Mouse (Mus musculus): Measurements from ENCODE around the gene Ankrd50.

Ankrd50 gene

DNA sequence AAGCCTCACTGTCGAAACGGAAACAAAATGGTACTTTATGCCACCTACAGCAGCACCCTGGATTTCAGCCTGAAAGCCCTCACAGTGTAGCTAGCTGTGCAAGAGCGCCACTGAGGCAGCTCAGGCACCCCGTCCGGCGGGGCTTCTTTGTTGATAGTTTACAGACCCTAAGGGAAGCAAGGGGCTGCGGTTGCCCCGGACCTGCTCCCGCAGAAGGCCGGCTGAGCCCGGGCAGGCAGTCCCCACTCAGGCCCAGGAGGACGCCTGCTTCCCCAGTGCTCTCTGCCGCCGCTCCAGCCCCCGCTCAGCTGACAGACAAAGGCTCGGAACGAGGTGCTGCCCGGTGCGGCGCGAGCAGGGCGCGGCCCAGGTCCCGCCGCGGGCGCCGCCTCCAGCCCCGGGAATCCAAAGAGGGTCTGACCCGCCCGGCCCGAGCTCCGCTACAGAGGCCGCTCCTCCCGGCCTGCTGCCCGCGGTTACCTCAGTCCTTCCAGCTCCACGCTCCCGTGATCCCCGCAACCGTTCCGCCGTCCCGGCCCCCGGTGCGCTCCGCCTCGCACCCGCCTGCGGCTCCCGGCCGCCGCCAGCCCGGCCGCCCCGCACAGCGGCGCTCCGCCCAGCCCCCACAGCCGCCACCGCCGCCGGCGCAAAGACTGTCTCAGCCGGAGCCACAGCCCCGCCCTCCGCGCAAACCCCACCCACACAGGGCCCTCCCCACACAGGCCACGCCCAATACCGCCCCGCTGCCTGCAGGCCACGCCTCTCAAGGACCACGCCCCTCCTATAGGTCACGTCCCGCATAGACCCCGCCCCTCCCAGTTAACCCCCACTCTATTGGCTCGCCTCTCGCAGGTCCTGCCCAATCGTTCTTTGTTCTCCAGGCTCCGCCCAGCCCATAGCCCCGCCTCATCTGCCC, at the start of gene Ankrd50:
Gene Ankrd50 (minus strand): TSS at position 654 of the 916 bp plus-strand sequence.
- DNase-seq (ENCODE audit: low read depth) = peak; percentile 93

DNA sequence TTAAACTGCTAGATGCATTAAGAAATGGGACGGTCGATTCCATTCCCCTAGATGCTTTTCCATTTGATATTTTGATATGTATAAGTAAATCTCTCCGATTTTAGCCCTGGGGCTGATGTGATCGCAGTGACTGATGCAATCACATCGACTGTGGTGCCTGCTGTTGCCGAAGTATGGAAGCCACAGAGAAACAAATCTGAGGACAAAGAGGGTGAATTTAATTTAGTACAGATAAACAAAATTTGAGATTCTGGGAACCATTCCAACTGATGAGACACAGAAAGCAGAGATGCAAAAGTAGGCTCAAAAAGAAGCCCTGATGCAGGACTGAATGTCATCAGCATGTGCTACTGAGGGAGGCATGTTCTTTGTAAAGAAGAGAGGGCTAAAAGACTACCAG, 49.6 kb upstream of the Ankrd50 start:
- no peak for DNase-seq (ENCODE audit: low read depth)

DNA sequence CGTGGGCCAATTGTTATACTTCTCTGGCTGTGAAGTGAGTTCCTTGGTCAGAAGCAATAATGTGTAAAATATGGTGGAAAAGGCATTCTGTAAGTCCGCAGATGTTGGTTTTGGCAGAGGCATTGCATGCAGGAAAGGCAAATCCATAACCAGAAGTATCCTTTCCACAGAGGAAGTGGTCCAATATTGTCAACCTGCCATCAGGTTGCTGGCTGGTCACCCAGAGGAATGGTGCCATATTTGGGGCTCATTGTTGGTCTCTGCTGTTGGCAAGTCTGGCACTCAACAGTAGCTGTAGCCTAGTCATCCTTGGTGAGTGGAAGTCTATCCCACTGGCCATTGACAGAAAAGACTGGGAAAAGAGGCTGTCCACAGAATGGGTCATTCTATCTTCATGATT, 35.8 kb upstream of the Ankrd50 start:
- no peak for DNase-seq (ENCODE audit: low read depth)

DNA sequence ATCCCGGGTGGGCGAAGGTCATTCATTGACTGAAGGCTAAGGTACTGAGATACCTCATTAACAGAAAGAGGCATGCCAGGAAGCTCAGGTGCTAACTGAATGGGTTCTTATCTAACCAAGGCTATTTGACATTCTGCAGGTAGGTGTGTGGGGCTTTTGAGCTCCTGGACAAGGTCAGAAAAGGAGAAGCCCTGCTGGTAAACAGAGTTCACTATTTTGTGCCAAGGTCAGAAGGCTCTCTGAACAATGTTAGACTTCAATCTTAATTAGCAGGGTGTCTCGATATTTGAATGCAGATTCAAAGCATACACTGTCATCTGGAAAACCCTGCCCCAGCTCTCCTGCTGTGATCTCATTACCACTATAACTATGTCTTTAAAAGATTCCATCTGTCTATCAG, 35.3 kb upstream of the Ankrd50 start:
- no peak for DNase-seq (ENCODE audit: low read depth)

DNA sequence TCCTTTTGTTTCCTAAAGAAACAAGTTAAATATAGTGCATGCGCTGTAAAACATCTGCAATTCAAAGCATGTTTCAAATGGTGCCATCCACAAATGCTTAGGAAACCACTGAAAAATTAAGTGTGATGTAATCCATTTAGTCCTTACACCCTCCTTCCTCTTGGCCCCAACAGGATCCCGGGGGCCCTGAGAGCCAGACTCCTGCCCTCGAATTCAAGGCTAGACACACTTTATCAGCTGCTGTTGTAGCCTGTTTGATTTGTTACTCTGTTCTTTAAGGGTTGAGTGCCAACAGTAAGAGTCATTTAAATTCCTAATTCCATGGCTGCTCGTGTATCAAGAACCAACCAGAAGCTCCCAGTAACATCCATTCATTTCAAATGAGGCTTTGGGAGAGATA, 19.0 kb upstream of the Ankrd50 start:
- DNase-seq (ENCODE audit: low read depth) = no peak

DNA sequence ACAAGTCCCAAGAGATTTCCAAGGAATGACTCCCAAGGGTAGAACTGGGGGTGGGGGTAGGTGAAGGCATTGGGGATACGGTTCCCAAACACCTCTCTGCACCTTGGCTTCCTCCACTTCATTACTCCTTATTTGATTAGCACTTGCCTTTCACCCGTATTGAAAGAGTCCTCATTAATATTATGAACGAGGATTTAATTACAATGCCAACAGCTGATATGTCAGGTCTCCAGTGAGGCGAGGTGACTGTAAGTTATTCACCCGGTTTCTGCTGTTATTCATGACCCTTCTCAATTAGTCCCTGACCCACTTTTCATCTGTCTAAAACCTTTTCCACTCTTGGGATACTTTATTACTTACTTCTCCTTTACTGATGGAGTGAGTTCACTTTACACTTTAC, 17.5 kb upstream of the Ankrd50 start:
- no peak for DNase-seq (ENCODE audit: low read depth)

DNA sequence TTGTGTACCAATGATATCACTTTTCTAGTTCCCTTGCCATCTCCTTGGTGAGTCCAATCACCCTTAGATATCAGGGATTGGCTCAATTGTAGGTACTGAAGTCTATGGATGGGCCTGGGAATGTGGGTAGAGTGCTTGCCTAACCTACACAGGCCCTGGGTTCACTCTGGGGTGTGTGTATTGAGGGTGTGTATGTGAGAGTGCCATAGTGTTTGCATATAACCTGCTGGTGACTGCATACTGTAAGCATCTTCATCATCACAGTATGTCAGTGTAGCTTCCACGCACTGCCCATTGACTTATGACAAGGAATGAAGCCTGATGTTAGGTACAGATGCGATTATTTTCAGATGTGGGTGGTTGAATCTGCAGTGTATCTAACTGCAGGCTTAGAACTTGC, 17.1 kb upstream of the Ankrd50 start:
- DNase-seq (ENCODE audit: low read depth) = no peak

DNA sequence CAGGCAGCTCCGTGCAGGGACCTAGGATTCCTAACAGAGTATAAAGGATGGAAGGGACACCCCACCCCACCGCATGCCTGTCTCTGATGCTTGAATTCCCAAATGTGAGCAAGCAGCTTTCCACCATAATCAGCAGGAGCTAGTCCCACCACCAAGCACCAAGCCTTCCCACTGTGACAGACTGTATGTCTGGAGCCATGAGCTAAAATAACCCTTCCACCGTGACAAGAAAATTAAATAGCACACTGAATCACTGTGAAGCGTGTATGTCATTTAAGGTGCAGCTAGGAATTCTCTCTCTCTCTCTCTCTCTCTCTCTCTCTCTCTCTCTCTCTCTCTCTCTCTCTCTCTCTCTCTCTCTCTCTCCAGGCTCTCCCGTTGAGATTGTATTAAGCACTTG, 16.7 kb upstream of the Ankrd50 start:
- DNase-seq (ENCODE audit: low read depth) = no peak

DNA sequence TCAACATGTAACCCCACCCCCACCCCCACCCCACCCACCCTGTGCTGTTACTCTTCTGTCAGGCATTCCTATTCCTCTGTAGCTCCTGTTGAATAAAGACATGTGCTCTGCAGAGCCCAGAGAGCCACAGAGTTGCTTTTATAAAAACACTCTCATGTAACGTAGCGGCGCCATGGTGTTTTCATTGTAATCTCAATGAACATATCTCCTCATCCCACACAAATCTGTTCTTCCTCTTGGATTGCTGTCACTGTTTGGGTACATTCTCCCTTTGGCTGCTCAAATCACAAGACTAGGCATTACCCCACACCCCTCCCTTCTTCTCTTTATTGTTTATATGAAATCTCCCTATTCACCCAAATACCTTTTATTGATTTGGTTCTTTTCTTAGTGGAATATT, 13.9 kb upstream of the Ankrd50 start:
- DNase-seq (ENCODE audit: low read depth) = no peak

DNA sequence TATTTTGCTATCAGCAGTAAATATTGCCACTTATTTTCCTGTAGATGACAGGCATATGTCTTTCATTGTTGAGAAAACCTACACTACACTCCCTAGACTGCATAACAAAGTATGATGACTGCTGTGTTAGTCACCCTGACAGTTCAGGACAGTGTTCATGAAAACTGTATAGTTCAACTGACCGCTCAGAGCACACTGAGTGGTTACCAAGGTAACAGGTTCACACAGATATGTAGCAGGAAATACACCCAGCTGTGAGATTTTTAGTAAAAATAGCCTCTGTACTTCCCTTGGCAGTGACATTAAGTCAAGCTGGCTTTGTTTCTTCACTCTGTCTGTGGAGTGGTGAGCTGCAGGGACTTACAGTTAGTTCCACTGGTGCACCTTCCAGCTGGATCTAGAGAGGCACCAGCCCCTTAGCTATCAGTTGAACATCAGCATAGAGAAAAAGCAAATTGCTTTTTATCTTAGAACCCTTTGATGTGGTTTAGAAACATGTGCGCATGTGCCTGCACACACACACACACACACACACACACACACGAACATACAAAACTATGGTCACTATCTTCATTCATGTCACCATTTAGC, 12.2 kb upstream of the Ankrd50 start:
- no peak for DNase-seq (ENCODE audit: low read depth)

DNA sequence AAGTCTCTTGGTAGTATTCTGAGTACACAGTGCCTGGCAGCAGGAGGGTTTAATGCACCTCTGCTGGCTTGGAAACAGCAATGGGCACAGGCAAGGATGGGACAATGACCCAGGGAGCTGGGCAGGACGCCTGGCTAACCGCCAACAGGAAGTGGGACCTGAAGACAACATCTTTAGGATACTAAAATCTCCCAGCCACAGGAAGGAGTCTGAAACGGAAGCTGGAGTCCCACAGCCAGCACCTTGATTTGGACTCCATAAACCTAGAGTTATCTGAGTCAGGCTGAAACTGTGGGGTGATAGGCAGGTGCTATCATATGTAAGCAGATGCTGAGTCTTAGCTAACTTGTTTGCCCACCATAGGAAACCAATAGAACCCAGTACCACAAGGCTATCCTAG, 7.1 kb upstream of the Ankrd50 start:
- DNase-seq (ENCODE audit: low read depth) = no peak

DNA sequence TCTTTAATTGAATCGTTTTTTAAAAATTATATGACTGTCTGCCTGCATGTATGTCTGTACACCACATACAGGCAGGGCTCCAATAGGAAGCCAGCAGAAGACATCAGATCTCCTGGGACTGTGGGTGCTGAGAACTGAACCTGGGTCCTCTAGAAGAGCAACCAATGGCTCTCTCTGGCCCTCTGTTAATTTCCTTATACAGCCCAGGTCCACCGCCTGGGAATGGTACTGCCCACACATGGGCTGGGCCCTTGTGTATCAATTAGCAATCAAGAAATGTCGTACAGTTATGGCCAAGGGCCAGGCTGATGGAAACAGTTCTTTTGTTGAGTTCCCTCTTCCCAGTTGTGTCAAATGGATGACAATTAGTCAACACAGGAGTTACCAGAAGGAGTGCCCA, 6.6 kb upstream of the Ankrd50 start:
- DNase-seq (ENCODE audit: low read depth) = no peak

DNA sequence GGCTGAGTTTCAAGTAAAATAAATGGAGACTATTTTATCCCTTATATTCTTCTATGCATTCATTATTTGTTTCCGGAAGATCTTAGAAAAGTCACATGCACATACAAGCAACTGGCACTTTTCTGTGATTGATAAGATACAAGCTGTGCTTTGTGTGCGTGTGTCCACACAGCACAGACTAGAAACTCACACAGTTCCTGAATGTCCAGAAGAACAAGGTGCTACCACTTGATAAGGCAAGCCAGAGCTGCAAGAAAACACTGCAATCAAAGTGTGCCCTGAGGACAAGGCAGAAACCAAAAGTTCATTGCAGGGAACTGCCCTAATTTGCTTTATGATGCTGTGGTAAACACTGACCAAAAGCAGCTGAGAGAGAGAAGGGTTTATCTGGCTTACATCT, 6.1 kb upstream of the Ankrd50 start:
- DNase-seq (ENCODE audit: low read depth) = no peak

DNA sequence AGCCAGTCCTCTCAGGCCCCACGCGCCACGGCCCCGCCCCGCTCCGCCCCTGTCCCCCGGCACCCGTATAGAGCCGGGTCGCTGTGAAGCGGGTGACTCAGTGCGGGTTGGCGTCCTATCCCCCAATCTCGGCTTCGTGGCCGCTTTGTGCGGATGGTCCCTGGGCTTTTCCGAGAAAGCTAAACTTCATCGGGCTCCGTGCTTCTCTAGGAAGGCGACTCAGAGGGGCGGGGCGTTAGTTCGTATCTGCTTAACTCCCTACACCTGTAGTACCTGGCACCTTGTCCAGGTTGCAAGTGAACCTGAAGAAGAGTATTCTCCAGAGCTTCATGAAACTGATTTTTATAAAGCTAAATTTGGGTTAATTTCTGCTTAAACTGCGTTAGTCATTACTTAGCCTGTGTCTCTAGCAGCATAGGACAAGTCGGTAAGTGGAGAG, 482 bp upstream of the Ankrd50 start:
- DNase-seq (ENCODE audit: low read depth) = no peak

DNA sequence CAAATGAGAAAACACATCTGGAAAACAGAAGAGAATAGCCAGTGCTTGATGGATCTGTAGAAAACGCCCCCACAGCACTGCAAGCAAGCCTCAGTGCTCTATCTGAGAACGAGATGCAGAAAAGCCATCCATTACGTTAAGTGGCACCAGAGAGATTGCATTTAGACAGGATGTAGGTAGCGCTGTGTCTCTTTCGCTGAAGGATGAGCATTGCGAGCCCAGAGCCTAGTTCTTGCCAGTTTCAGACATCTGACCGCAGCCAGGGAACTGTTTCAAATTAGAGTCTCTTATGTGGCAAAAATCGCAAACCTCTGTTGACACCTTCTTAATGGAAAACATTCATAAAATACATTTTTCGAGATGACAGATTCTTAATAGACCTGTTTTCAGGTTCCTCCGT, 1.1 kb downstream of the Ankrd50 start:
- no peak for DNase-seq (ENCODE audit: low read depth)

DNA sequence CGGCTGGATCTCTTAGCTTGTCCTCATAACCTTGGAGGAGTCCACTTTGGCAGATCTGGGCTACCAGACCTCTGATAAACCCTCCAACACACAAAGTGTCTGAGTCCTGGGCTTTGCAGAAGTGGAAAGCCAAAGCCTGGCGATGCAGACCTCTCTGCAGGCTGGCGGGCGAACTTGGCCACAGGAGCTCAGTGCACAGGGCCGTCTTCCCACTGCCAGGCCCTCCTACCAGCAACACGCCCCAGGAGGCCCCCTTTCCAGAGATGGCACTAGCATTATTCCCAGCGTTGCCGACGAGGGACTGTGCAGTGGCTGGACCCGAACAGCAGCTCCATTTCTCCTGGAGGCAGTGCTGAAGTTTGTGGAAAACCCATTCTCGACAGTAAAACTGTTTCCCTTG, 1.9 kb downstream of the Ankrd50 start:
- DNase-seq (ENCODE audit: low read depth) = no peak

DNA sequence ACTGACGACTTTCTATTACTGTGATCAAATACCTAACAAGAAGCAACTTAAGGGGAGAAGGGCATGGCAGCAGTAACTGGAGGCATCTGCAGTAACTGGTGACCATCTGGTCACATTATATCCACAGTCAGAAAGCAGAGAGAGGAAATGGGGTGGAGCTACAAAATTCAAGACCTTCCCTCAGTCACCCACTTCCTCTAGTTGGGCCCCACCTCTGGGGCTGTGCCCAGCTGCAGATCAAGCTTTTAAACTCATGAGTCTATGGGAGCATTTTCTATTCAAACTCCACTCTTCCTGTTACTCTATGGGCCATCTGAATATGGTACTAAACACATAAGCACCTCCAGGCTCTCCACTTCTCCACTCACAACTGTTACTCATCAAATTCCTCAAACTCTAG, 3.5 kb downstream of the Ankrd50 start:
- no peak for DNase-seq (ENCODE audit: low read depth)

DNA sequence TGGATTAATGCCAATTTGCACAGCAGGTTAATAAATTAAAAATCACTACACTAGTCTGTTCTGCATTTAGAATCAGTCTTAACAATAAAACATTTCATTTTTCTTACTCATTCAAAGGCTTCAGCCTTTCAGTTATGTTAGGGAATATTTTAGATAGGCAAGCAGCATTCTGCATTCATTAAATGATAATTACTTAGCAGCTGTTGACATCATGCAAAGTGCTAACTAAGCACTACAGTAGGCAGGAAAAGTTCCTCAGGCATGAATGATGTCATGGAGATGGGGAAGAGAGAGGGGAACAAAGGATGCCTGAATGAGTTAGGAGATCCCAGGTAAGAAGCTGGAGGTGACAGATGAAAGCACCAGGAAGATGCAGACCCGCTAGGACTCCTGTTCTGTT, 6.7 kb downstream of the Ankrd50 start:
- DNase-seq (ENCODE audit: low read depth) = no peak

DNA sequence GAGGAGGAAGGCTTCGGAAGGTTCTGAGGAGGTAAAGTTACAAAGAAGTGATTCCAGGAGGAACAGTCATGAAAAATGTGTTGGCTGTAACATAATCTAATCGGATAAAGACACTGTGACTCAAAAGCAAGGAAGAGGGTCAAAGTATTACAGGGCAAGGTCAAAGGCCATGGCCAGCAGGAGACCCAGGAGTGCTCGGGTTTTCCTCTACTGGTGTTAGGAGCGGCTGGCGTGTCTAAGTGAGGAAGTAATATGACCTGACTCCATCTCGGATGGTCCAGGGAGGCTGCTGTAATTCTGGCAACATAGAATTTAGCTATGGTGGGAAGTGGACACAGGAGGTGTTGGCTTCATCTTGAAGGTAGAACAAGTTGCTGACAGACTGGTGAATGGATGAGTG, 9.1 kb downstream of the Ankrd50 start:
- no peak for DNase-seq (ENCODE audit: low read depth)

DNA sequence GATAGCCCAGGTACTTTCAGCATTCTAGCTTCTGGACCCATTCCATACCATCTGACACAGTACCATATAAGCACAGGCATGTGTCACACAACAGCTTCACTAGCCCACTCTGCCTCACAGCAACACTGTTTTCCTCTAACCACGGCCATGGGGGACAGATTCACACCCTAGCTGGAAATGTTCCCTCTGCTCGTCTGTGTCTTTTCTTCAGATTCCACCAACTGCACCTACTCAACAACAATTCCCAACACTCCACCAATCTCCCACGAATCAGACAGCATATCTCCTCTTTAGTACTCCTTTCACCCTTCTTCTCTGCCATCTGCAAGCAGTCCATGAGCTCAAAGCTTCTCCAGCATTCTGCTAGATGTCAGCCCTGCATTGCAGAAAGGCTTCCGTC, 11.5 kb downstream of the Ankrd50 start:
- DNase-seq (ENCODE audit: low read depth) = no peak

DNA sequence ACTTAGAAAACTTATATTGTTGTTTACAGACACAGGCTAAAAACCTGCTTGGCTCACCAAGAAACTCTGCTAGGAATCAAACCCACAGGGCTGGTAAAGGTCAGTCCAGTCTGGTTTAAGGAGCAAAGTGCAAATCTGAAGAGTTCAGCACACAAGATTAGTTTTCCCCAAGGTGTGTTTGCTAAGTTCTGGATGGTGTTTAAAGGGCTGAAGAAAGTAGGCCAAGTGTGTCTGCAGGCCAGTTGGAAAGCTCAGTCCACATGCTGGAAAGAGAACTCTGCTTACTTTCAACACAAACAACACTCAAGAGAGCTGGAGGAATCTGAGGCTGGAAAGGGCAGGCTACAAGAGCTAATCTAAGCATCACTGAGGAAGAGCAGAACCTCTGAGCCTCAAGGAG, 13.1 kb downstream of the Ankrd50 start:
- DNase-seq (ENCODE audit: low read depth) = no peak

DNA sequence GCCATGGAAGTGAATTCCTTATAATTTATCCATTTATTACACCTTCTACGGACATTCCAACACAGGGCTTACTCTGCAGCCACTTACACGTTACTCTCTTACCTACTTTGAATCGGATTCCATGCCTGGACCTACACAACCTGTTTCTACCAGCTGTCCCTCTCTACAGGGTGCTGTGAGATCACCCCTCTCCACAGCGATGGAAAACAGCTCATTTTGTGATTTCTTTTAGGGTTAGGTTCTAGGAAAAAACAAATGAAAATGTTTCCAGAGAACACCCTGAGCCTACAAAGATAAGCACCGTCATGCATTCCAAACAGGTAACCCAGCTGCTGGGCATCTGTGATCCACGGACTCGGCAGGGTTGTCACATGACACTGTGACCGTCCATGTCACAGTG, 16.5 kb downstream of the Ankrd50 start:
- no peak for DNase-seq (ENCODE audit: low read depth)

DNA sequence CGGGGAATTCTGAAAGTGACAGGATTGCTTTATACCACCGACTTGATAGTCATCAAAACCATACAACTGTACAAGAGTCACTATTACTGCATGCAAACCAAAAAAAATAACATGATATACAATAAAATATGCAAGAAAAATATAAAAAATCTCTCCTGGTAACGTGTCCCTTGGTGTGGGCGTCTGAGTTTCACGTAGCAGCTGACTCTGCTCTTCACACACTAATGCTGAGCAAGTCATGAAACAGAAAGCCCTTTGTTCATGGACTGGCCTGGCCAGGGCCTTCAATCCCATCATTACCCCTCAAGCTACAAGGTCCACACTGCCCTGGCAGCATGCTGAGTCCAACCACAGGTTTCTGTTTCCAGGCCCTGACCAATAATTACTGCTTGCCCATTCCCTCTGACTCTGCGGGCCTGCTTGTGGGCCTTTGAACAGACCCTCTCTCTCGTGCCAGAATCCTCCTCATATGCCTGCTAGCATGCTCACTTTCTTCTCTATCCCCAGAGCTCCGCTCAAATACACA, 17.7 kb downstream of the Ankrd50 start:
- no peak for DNase-seq (ENCODE audit: low read depth)

DNA sequence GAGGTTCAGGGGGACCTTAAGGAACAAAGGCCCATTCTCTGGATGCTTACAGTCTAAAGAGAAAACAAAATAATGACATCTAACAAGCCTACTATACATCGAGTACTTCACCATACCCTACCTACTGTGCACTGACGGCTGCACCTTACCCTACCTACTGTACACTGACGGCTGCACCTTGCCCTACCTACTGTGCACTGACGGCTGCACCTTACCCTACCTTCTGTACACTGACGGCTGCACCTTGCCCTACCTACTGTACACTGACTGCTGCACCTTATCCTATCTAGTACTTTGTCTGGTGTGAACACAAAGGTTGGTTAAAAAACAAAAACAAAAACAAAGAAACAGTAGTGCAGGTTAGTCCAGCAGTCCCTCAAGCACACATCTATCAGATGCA, 18.5 kb downstream of the Ankrd50 start:
- DNase-seq (ENCODE audit: low read depth) = no peak
